Mouse (Mus musculus): Measurements from ENCODE around the gene Pttg1ip. TPM values are rescaled to one million over a fixed set of nuclear protein-coding genes. Genes with fewer than 3 reads are reported as not detected.

Gene Pttg1ip
- polyA plus RNA-seq, 1 experiment: 321 TPM

DNA sequence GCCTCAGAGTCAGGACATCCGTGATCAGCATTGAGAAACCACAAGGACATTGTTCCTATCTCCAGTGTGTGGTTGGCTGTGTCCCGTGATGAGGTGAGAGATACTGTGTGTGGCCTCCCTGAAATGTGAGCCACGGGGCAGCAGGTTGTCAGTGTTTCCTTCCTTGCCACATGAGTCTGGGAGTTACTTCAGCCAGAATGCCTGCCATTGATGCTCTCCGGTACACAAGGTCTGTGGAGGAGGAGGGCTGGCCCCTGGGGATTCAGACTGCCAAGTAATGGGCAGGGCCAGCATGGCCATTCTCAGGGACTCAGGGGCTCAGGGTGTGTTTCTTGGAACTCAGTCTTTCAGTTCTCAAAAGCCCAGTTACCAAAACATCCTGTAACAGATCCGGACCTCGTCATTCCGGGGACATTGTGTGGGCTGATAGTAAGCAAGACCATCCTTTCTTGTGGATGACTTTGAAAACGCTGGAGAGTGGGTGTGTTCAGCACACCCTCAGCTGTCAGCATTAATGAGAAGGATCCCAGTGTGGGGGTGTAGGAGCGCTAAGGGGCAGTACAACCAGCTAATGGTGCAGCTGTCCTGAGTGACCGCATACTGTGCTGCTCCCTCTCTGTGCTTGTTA, 2.4 kb downstream of the Pttg1ip start:
- TF ChIP-seq CTCF (conservative IDR thresholded peaks at IDR 0.05; ENCODE audit: insufficient read depth, insufficient read length, low read depth, low read length): no peak
- Histone ChIP-seq H3K36me3 (ENCODE audit: control insufficient read depth, insufficient read depth, low read length) (no peaks in the 10 kb centered on the region), H3K4me1 (ENCODE audit: control insufficient read depth, insufficient read depth, low read length) (peaks cover 32% of the 10 kb centered on the region), H3K27ac (ENCODE audit: insufficient read depth, low read depth, low read length) (no peak overlapping the region), H3K4me3 (ENCODE audit: insufficient read depth, low read depth, low read length) (peak overlapping the region; percentile 5), H3K27me3 (replicated peaks; ENCODE audit: control insufficient read depth, insufficient read depth, low read length) (no peaks in the 10 kb centered on the region)
- DNase-seq: peak; percentile 79
- WGBS: 15% methylated on average over 10 of the region's 10 CpGs

DNA sequence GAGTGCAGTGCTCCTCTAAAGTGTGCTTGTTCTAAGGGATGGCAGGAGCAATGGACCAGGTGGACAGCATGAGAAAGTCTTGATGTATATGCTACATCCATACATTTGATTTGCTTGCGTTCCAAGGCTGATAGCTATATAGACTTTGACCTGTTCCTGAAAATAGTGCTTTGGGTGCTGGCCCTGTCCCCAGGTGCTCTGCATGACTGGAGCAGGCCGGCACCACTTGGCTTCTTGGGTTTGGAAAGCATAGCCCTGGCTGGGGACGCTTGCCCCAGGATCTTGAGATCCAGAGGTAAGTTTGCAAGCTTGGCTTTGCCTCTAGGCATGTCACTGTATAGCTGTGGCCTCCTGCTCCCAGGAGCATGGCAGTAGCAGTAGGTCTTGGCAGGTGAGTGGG, 5.1 kb downstream of the Pttg1ip start:
- Histone ChIP-seq H3K4me1 (ENCODE audit: control insufficient read depth, insufficient read depth, low read length) (peaks cover 47% of the 10 kb centered on the region), H3K27me3 (replicated peaks; ENCODE audit: control insufficient read depth, insufficient read depth, low read length) (no peaks in the 10 kb centered on the region), H3K4me3 (ENCODE audit: insufficient read depth, low read depth, low read length) (no peak overlapping the region), H3K36me3 (ENCODE audit: control insufficient read depth, insufficient read depth, low read length) (no peaks in the 10 kb centered on the region; the same call in 1 of the 2 replicates), H3K27ac (ENCODE audit: insufficient read depth, low read depth, low read length) (peak overlapping the region; percentile 69)
- DNase-seq: peak; percentile 55
- TF ChIP-seq POLR2A (IDR thresholded peaks at IDR 0.05; ENCODE audit: low read depth, low read length): no peak
- no peak for TF ChIP-seq CTCF (conservative IDR thresholded peaks at IDR 0.05; ENCODE audit: insufficient read depth, insufficient read length, low read depth, low read length)
- WGBS: 48% methylated on average over 3 of the region's 3 CpGs

DNA sequence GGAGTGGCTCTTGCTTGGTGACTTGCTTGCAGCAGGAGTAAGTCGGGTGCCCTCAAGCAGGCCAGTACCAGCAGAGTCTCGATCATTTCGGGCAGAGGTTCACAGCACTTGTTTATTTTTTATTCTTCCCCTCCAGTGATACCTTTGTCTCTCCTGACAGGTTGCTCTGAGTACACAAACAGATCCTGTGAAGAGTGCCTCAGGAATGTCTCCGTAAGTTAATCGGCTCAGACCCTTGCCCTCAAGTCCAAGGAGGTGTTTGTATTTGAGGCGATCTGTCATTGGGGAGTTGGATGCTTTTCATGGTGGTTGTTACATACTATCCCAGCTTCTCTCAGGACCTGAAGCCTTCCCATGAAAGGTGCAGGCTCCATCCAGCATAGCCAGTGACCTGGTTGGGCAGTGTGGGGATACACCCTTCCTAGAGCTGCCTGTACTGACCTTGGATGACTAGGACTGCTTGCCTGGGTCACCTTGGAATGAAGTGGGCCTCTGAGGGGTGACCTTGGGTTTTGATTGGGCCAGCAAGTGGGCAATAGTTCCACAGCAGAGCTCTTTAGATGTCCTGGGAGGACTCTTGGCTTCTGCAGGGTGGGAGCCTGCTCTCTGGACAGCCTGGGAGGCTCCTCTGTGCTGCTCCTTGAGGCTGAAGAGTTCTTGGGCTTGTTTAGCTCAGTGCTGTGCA, 5.7 kb downstream of the Pttg1ip start:
- no peak for TF ChIP-seq CTCF (conservative IDR thresholded peaks at IDR 0.05; ENCODE audit: insufficient read depth, insufficient read length, low read depth, low read length)
- no peak for TF ChIP-seq POLR2A (IDR thresholded peaks at IDR 0.05; ENCODE audit: low read depth, low read length)
- H3K27ac ChIP-seq (ENCODE audit: insufficient read depth, low read depth, low read length): peak overlapping the region; percentile 69
- DNase-seq: peak; percentile 77

DNA sequence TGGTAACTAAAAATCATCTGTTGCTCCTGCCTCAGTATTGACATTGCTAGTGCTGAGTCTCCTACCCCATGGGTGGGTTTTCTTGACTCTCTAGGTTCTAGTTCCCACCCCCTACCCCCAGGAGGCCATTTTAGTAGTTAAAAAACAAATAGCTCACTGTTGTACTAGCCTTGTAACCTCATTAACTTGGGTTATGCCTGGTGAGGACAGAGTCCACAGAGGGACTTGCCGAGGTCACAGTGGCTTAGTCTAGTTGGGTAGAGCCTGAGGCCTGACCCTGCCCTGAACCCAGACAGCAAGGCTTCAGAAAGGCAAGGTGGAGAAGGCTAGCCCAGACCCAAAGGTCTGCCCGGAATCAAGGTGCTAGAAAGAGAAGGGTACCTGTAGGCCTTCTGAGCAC, 6.5 kb downstream of the Pttg1ip start:
- H3K27ac ChIP-seq (ENCODE audit: insufficient read depth, low read depth, low read length): peak overlapping the region; percentile 68
- H3K4me1 ChIP-seq (ENCODE audit: control insufficient read depth, insufficient read depth, low read length): peaks cover 45% of the 10 kb centered on the region
- DNase-seq: peak; percentile 85
- H3K27me3 ChIP-seq (replicated peaks; ENCODE audit: control insufficient read depth, insufficient read depth, low read length): no peaks in the 10 kb centered on the region
- H3K36me3 ChIP-seq (ENCODE audit: control insufficient read depth, insufficient read depth, low read length): peaks cover under 1% of the 10 kb centered on the region; the same call in 1 of the 2 replicates
- H3K4me3 ChIP-seq (ENCODE audit: insufficient read depth, low read depth, low read length): no peak overlapping the region
- no peak for TF ChIP-seq CTCF (conservative IDR thresholded peaks at IDR 0.05; ENCODE audit: insufficient read depth, insufficient read length, low read depth, low read length)
- no peak for TF ChIP-seq POLR2A (IDR thresholded peaks at IDR 0.05; ENCODE audit: low read depth, low read length)
- WGBS: 39% methylated on average over 2 of the region's 2 CpGs

More for the DNA sequence above, 5.7 kb downstream of the Pttg1ip start:
- Histone ChIP-seq H3K27me3 (replicated peaks; ENCODE audit: control insufficient read depth, insufficient read depth, low read length) (no peaks in the 10 kb centered on the region), H3K4me3 (ENCODE audit: insufficient read depth, low read depth, low read length) (no peak overlapping the region), H3K36me3 (ENCODE audit: control insufficient read depth, insufficient read depth, low read length) (no peaks in the 10 kb centered on the region; the same call in 1 of the 2 replicates), H3K4me1 (ENCODE audit: control insufficient read depth, insufficient read depth, low read length) (peaks cover 47% of the 10 kb centered on the region)
- WGBS: 45% methylated on average over 6 of the region's 6 CpGs

DNA sequence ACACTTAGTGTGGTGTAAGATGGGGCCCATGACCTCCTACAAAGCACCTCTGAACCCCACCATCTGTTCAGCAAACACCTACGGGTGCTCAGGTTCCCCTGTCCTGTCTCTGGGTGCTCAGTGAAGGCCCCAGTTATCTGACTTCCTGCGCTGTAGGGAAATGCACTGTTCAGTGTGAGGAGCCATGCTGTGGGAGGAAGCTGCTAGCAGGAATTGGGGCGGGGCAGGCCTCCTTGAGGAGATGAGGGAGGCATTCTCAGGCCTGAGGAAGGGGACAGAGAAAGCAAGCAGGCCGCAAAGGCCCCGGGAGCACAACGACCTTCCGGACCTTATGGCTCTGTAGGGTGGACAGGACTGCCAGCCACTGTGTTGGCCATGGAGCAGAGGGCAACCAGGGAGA, 7.6 kb downstream of the Pttg1ip start:
- peaks cover 9% of the 10 kb centered on the region for H3K36me3 ChIP-seq (ENCODE audit: control insufficient read depth, insufficient read depth, low read length)
- TF ChIP-seq POLR2A (IDR thresholded peaks at IDR 0.05; ENCODE audit: low read depth, low read length) (no peak), CTCF (conservative IDR thresholded peaks at IDR 0.05; ENCODE audit: insufficient read depth, insufficient read length, low read depth, low read length) (no peak)
- no peak overlapping the region for H3K4me3 ChIP-seq (ENCODE audit: insufficient read depth, low read depth, low read length)
- WGBS: 49% methylated on average over 7 of the region's 7 CpGs
- peaks cover 41% of the 10 kb centered on the region for H3K4me1 ChIP-seq (ENCODE audit: control insufficient read depth, insufficient read depth, low read length)
- no peak for DNase-seq
- no peak overlapping the region for H3K27ac ChIP-seq (ENCODE audit: insufficient read depth, low read depth, low read length)
- H3K27me3 ChIP-seq (replicated peaks; ENCODE audit: control insufficient read depth, insufficient read depth, low read length): no peaks in the 10 kb centered on the region

DNA sequence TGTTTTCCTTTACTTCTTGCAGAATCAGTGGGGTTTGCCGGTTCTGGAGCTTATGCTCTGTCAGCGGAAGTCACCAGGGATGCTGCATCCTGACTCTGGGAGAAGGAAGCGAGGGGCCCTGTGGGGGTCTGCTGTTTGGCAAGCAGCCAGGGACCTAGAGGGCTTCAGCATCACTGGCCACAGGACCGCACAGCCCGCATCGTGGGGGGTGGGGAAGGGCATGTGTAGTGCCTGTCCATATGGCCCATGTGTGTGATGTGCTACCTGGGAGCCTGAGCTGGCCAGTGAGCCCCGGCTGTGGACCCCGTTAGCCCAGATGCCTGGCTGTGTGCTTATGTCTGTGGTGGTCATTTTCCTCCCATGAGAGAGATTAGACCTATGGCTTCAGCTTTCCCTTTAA, 8.2 kb downstream of the Pttg1ip start:
- 62% methylated on average over 8 of the region's 8 CpGs for WGBS
- no peak overlapping the region for H3K27ac ChIP-seq (ENCODE audit: insufficient read depth, low read depth, low read length)
- peaks cover 41% of the 10 kb centered on the region for H3K4me1 ChIP-seq (ENCODE audit: control insufficient read depth, insufficient read depth, low read length)
- H3K27me3 ChIP-seq (replicated peaks; ENCODE audit: control insufficient read depth, insufficient read depth, low read length): no peaks in the 10 kb centered on the region
- no peak for TF ChIP-seq POLR2A (IDR thresholded peaks at IDR 0.05; ENCODE audit: low read depth, low read length)
- TF ChIP-seq CTCF (conservative IDR thresholded peaks at IDR 0.05; ENCODE audit: insufficient read depth, insufficient read length, low read depth, low read length): no peak
- no peak overlapping the region for H3K4me3 ChIP-seq (ENCODE audit: insufficient read depth, low read depth, low read length)
- peaks cover 11% of the 10 kb centered on the region for H3K36me3 ChIP-seq (ENCODE audit: control insufficient read depth, insufficient read depth, low read length)
- no peak for DNase-seq

GRCm38 (mm10) chr10:77590812-77591211, 9.3 kb downstream of the Pttg1ip start:
- Histone ChIP-seq H3K27ac (ENCODE audit: insufficient read depth, low read depth, low read length) (no peak overlapping the region), H3K27me3 (replicated peaks; ENCODE audit: control insufficient read depth, insufficient read depth, low read length) (no peaks in the 10 kb centered on the region), H3K4me3 (ENCODE audit: insufficient read depth, low read depth, low read length) (no peak overlapping the region), H3K36me3 (ENCODE audit: control insufficient read depth, insufficient read depth, low read length) (peaks cover 12% of the 10 kb centered on the region), H3K4me1 (ENCODE audit: control insufficient read depth, insufficient read depth, low read length) (peaks cover 37% of the 10 kb centered on the region)
- peak; percentile 97 for TF ChIP-seq CTCF (conservative IDR thresholded peaks at IDR 0.05; ENCODE audit: insufficient read depth, insufficient read length, low read depth, low read length)
- no peak for TF ChIP-seq POLR2A (IDR thresholded peaks at IDR 0.05; ENCODE audit: low read depth, low read length)
- WGBS: 39% methylated on average over 6 of the region's 6 CpGs
- DNase-seq: peak; percentile 73

All from kidney, adult 2 months (tissue).